ENCODE assay signal across 16 mouse cellular contexts in the genomic region with DNA sequence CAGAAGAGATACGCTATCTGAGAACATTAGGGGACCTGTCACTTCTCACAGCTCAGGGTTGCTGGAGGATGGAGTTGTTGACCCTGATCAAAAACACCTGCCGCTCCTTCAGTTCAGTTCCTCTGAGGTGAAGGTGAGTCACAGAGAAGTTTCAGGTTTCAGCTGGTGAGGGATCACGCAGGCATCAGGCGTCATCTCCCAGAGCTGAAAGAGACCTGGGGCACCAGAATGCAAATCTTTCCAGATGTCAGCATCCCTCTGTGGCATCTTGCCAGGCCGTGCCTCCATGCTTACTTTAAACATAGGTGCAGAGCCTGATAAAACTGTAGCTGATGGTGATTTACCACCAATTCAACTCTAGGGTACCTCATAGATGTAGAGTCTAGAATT.
DNase-seq lines count a peak whose midpoint lies in the region; ATAC-seq and TF ChIP-seq lines count a peak whose summit lies in the region.
"Had no signal": no experiment of that assay in that cellular context is flagged by ENCODE, and none has a peak within 500 bp of the region (broad histone marks: within the 10 kb centered on the region; RNA-seq: fewer than 3 reads in every experiment).

No protein-coding gene starts in this region.

- H3K36me3 ChIP-seq in kidney, embryonic 14.5 days (ENCODE audit: control insufficient read depth, insufficient read depth, low read length) = no peaks in the 10 kb centered on the region
- no peaks in the 10 kb centered on the region; the same call in 1 of the 2 replicates for H3K36me3 ChIP-seq in E14TG2a.4 (ENCODE audit: insufficient read depth, low read length)
- H3K36me3 ChIP-seq: heart, embryonic 15.5 days; limb, embryonic 12.5 days had no signal

- H3K9ac ChIP-seq in kidney, embryonic 14.5 days (ENCODE audit: low read depth, low read length) = no peak overlapping the region
- H3K9ac ChIP-seq: heart, embryonic 15.5 days; limb, embryonic 12.5 days; lung, embryonic 14.5 days had no signal

- H3K4me3 ChIP-seq in kidney, embryonic 14.5 days (ENCODE audit: low read length) = no peak overlapping the region
- H3K4me3 ChIP-seq in E14TG2a.4 (replicated peaks; ENCODE audit: low read length) = 0 out of 2 replicates have a peak overlapping the region, but pooled peaks have one; percentile 3
- H3K4me3 ChIP-seq: heart, embryonic 15.5 days; limb, embryonic 12.5 days; myocyte had no signal

- peak; percentile 5 to 6 for DNase-seq in kidney, adult 8-10 months
- peak; percentile 68 for DNase-seq in ES-CJ7 (ENCODE audit: low read depth, low spot score)
- peak; percentile 8 for DNase-seq in forelimb bud, embryonic 11.5 days (ENCODE audit: low read depth, low spot score)
- DNase-seq in layer of hippocampus, adult 18-20 months (ENCODE audit: low spot score in 2 of 2) = no peak
- DNase-seq: cerebellum, postnatal 14 days; gastrocnemius, postnatal 14 days; layer of hippocampus, postnatal 36 days; lung, embryonic 14.5 days; right cerebral cortex, postnatal 14 days had no signal

- no peaks in the 10 kb centered on the region for H3K9me3 ChIP-seq in kidney, embryonic 14.5 days (ENCODE audit: control insufficient read depth, low read length)
- H3K9me3 ChIP-seq in E14TG2a.4 (ENCODE audit: low read length) = peaks cover 17% of the 10 kb centered on the region
- H3K9me3 ChIP-seq: heart, embryonic 15.5 days; limb, embryonic 12.5 days had no signal

- H3K27me3 ChIP-seq in kidney, embryonic 14.5 days (ENCODE audit: control insufficient read depth, insufficient read depth, low read length) = no peaks in the 10 kb centered on the region
- H3K27me3 ChIP-seq in E14TG2a.4 (ENCODE audit: insufficient read depth, low read length) = no peaks in the 10 kb centered on the region
- H3K27me3 ChIP-seq: CH12.LX; heart, embryonic 15.5 days; limb, embryonic 12.5 days had no signal

- no peak overlapping the region for H3K27ac ChIP-seq in kidney, embryonic 14.5 days (ENCODE audit: low read depth, low read length)
- H3K27ac ChIP-seq: heart, embryonic 15.5 days; limb, embryonic 12.5 days had no signal

- no peak; the same call in 1 of the 2 replicates for ATAC-seq in kidney, embryonic 14.5 days (ENCODE audit: low FRiP score, low TSS enrichment)
- ATAC-seq in megakaryocyte-erythroid progenitor cell, adult 5-6 weeks (replicated peaks; ENCODE audit: low FRiP score, low TSS enrichment, poor library complexity, severe bottlenecking) = no peak

- no peak overlapping the region for H3K4me2 ChIP-seq in kidney, embryonic 14.5 days (replicated peaks; ENCODE audit: low read depth, low read length)
- H3K4me2 ChIP-seq: limb, embryonic 12.5 days; lung, embryonic 14.5 days had no signal

- 29% methylated on average over 5 of the region's 5 CpGs for WGBS in kidney, embryonic 14.5 days

- TF ChIP-seq CTCF in E14TG2a.4 (conservative IDR thresholded peaks at IDR 0.05; ENCODE audit: low read length) = no peak

- H3K4me1 ChIP-seq in kidney, embryonic 14.5 days (ENCODE audit: control insufficient read depth, insufficient read depth, low read length) = no peaks in the 10 kb centered on the region
- H3K4me1 ChIP-seq in E14TG2a.4 (replicated peaks; ENCODE audit: low read depth, low read length) = peaks cover 36% of the 10 kb centered on the region

Comparison
In these comparisons a context has a peak if more than half of its experiments do, and no peak if none do; other contexts are left out.
1. DNase-seq: peak in kidney, adult 8-10 months (2 of 2), ES-CJ7 (single experiment) and forelimb bud, embryonic 11.5 days (single experiment); none in layer of hippocampus, adult 18-20 months (0 of 2).